11 mouse cellular contexts compared by ENCODE assay signal in genomic region chr12:55199306-55199705, GRCm38 (mm10). TPM values are rescaled to one million over a fixed set of nuclear protein-coding genes. Genes with fewer than 3 reads are reported as not detected.
DNase-seq lines count a peak whose midpoint lies in the region; ATAC-seq and TF ChIP-seq lines count a peak whose summit lies in the region.
"Not testable (repeated sequence)": the region's sequence is repeated elsewhere in the genome, so short reads cannot be mapped to it uniquely, and the experiment has no call there.
"Had no signal": no experiment of that assay in that cellular context is flagged by ENCODE, and none has a peak within 500 bp of the region (broad histone marks: within the 10 kb centered on the region; RNA-seq: fewer than 3 reads in every experiment).

TSS of gene 1700047I17Rik2 (plus strand) at chr12:55199592.

- H3K36me3 ChIP-seq in G1E (replicated peaks); embryonic facial prominence, embryonic 15.5 days; hindbrain, embryonic 13.5 days; kidney, embryonic 15.5 days; liver, embryonic 14.5 days (replicated peaks; ENCODE audit: control insufficient read depth, insufficient read depth, low read depth); midbrain, embryonic 11.5 days (ENCODE audit: control insufficient read depth, insufficient read depth, low read length); neural tube, embryonic 14.5 days (ENCODE audit: control insufficient read depth, insufficient read depth, low read length): not testable (repeated sequence)

- not testable (repeated sequence) for H3K9me3 ChIP-seq in G1E (replicated peaks); embryonic facial prominence, embryonic 15.5 days (replicated peaks); hindbrain, embryonic 13.5 days; kidney, embryonic 15.5 days (replicated peaks); liver, embryonic 14.5 days (ENCODE audit: control insufficient read depth, low read length); midbrain, embryonic 11.5 days (ENCODE audit: control insufficient read depth, low read length); neural tube, embryonic 14.5 days (ENCODE audit: control insufficient read depth, low read length)

- H3K4me2 ChIP-seq in embryonic facial prominence, embryonic 15.5 days (replicated peaks); hindbrain, embryonic 13.5 days; kidney, embryonic 15.5 days; liver, embryonic 14.5 days (ENCODE audit: low read depth); midbrain, embryonic 11.5 days; neural tube, embryonic 14.5 days (ENCODE audit: low read depth, low read length): not testable (repeated sequence)

- not testable (repeated sequence) for TF ChIP-seq EP300 in liver, embryonic 14.5 days (IDR thresholded peaks at IDR 0.05; ENCODE audit: low read depth)

- not testable (repeated sequence) for H3K4me1 ChIP-seq in G1E (ENCODE audit: insufficient read depth, low read depth, low read length); embryonic facial prominence, embryonic 15.5 days; hindbrain, embryonic 13.5 days (replicated peaks); kidney, embryonic 15.5 days; liver, embryonic 14.5 days (replicated peaks; ENCODE audit: control insufficient read depth in 2 of 2, insufficient read depth in 2 of 2, low read length in 1 of 2); midbrain, embryonic 11.5 days (ENCODE audit: control insufficient read depth, insufficient read depth, low read length); neural tube, embryonic 14.5 days (ENCODE audit: control insufficient read depth, insufficient read depth, low read length)

- not testable (repeated sequence) for H3K27me3 ChIP-seq in G1E (ENCODE audit: insufficient read depth, low read length); embryonic facial prominence, embryonic 15.5 days; hindbrain, embryonic 13.5 days; kidney, embryonic 15.5 days; liver, embryonic 14.5 days (ENCODE audit: control insufficient read depth, insufficient read depth, low read length); midbrain, embryonic 11.5 days (ENCODE audit: control insufficient read depth, insufficient read depth, low read length); neural tube, embryonic 14.5 days (ENCODE audit: control insufficient read depth, insufficient read depth, low read length)

- H3K9ac ChIP-seq in embryonic facial prominence, embryonic 15.5 days; hindbrain, embryonic 13.5 days; kidney, embryonic 15.5 days; liver, embryonic 14.5 days (replicated peaks); midbrain, embryonic 11.5 days (ENCODE audit: low read length); neural tube, embryonic 14.5 days (replicated peaks; ENCODE audit: low read depth, low read length): not testable (repeated sequence)

- DNase-seq in G1E (ENCODE audit: low spot score); liver, embryonic 14.5 days (ENCODE audit: low read depth in 3 of 3, low spot score in 3 of 3); midbrain, embryonic 11.5 days (ENCODE audit: low spot score, missing footprints): not testable (repeated sequence)

- ATAC-seq in G1E (ENCODE audit: extremely low read depth, insufficient number of reproducible peaks, low FRiP score, poor library complexity, severe bottlenecking): peak; percentile 81
- ATAC-seq in embryonic facial prominence, embryonic 15.5 days (ENCODE audit: insufficient number of reproducible peaks, low FRiP score, low TSS enrichment, low read depth): peak; percentile 97
- peak; percentile 93 for ATAC-seq in granulocyte monocyte progenitor cell, adult 5-6 weeks (replicated peaks; ENCODE audit: poor library complexity, severe bottlenecking)
- peak; percentile 97 for ATAC-seq in hindbrain, embryonic 13.5 days (ENCODE audit: low FRiP score)
- ATAC-seq in kidney, embryonic 15.5 days (replicated peaks; ENCODE audit: low FRiP score): peak; percentile 97
- ATAC-seq in liver, embryonic 14.5 days (ENCODE audit: insufficient read depth): peak; percentile 96
- peak; percentile 96 for ATAC-seq in midbrain, embryonic 11.5 days (ENCODE audit: low FRiP score)
- peak; percentile 98 for ATAC-seq in neural tube, embryonic 14.5 days (ENCODE audit: low read depth)

- not testable (repeated sequence) for TF ChIP-seq CTCF in G1E (IDR thresholded peaks at IDR 0.05; ENCODE audit: low read depth, low read length); liver, embryonic 14.5 days (IDR thresholded peaks at IDR 0.05; ENCODE audit: low read depth)

- not testable (repeated sequence) for H3K27ac ChIP-seq in embryonic facial prominence, embryonic 15.5 days (replicated peaks); hindbrain, embryonic 13.5 days; kidney, embryonic 15.5 days; liver, embryonic 14.5 days; midbrain, embryonic 11.5 days (ENCODE audit: low read depth, low read length); neural tube, embryonic 14.5 days (ENCODE audit: low read depth, low read length)

- not testable (repeated sequence) for H3K4me3 ChIP-seq in G1E (ENCODE audit: low read depth, low read length); embryonic facial prominence, embryonic 15.5 days (replicated peaks); hindbrain, embryonic 13.5 days; kidney, embryonic 15.5 days (replicated peaks); liver, embryonic 14.5 days (ENCODE audit: insufficient read depth in 1 of 2, low read depth in 2 of 2, low read length in 2 of 2); midbrain, embryonic 11.5 days (ENCODE audit: low read depth, low read length); neural tube, embryonic 14.5 days (ENCODE audit: low read depth, low read length)

- WGBS in embryonic facial prominence, embryonic 15.5 days: no CpG with 5 or more reads among the region's 40 CpGs
- no CpG with 5 or more reads among the region's 40 CpGs for WGBS in hindbrain, embryonic 13.5 days
- no CpG with 5 or more reads among the region's 40 CpGs for WGBS in kidney, embryonic 15.5 days
- WGBS in liver, embryonic 14.5 days (ENCODE audit: insufficient replicate concordance): no CpG with 5 or more reads among the region's 40 CpGs
- WGBS in midbrain, embryonic 11.5 days: no CpG with 5 or more reads among the region's 40 CpGs
- no CpG with 5 or more reads among the region's 40 CpGs for WGBS in neural tube, embryonic 14.5 days

RNA-seq across cellular contexts. Expression of gene 1700047I17Rik2, which starts in this region (rescaled TPM):
- total RNA-seq in G1E (2014; fragmentation: Nextera tagmentation) (19.1 and 22.5 TPM in 2 replicates), G1E (2017) (not detected in 2 replicates)
- polyA plus RNA-seq in G1E (2012): not detected in 2 replicates
- polyA plus RNA-seq in embryonic facial prominence, embryonic 15.5 days (2015; fragmentation: Nextera tagmentation; extraction: Ambion mirVana): 0.75 TPM in 1 of 2 replicates, not detected in the other
- 2.1 and 9.4 TPM in 2 replicates for total RNA-seq in granulocyte monocyte progenitor cell, adult 5-6 weeks (2014; fragmentation: Nextera tagmentation)
- not detected in 2 replicates for total RNA-seq in granulocyte monocyte progenitor cell, adult 5-6 weeks (2017)
- not detected in 2 replicates for polyA plus RNA-seq in hindbrain, embryonic 13.5 days (2015; fragmentation: Nextera tagmentation; extraction: Ambion mirVana)
- 3.1 and 3.3 TPM in 2 replicates for polyA plus RNA-seq in kidney, embryonic 15.5 days (2015; fragmentation: Nextera tagmentation; extraction: Ambion mirVana)
- polyA plus RNA-seq in liver, embryonic 14.5 days (2012; rRNA removed): not detected in 2 replicates
- not detected in 2 replicates for polyA plus RNA-seq in liver, embryonic 14.5 days (2014; fragmentation: Nextera tagmentation; extraction: Ambion mirVana)
- not detected in 2 replicates for polyA plus RNA-seq in midbrain, embryonic 11.5 days (2014; fragmentation: Nextera tagmentation; extraction: Ambion mirVana)
- polyA plus RNA-seq in neural tube, embryonic 14.5 days (2014; fragmentation: Nextera tagmentation; extraction: Ambion mirVana): not detected in 2 replicates
- total RNA-seq: left cerebral cortex, adult 18-20 months had no signal
- polyA plus RNA-seq: erythroblast, embryonic 14.5 days; liver, adult 2 months had no signal

Comparison
In these comparisons a context has a peak if more than half of its experiments do, and no peak if none do; other contexts are left out.
1. Peak in ATAC-seq in embryonic facial prominence, embryonic 15.5 days; RNA of the gene not detected or under 1 TPM.
2. Peak in ATAC-seq in hindbrain, embryonic 13.5 days; RNA of the gene not detected or under 1 TPM.
3. Peak in ATAC-seq in liver, embryonic 14.5 days; RNA of the gene not detected or under 1 TPM.
4. Peak in ATAC-seq in midbrain, embryonic 11.5 days; RNA of the gene not detected or under 1 TPM.
5. Peak in ATAC-seq in neural tube, embryonic 14.5 days; RNA of the gene not detected or under 1 TPM.